In the genomic region with DNA sequence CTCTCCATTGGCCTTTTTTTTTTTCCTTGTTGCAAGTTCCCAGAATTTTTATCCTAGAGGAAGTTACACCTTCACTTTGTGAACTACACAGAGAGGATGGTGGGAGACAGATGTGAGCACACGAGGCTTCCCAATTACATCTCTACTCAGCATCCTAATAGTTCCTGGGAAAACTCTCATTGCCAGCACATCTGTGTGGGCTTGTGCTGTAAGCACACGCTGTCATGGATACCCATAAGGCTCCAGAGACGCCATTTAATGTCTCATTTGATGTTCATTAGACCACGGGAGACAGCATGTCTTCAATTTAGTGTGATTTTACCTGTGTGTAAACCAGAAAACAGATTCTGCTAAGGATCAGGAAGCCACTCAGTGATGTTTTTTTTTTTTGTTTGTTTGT, we compare ENCODE assay signal across 12 mouse cellular contexts.
"Had no signal": no experiment of that assay in that cellular context is flagged by ENCODE, and none has a peak within 500 bp of the region (broad histone marks: within the 10 kb centered on the region; RNA-seq: fewer than 3 reads in every experiment).

No protein-coding gene starts in this region.

- H3K27ac ChIP-seq: liver, embryonic 12.5 days; liver, embryonic 14.5 days; midbrain, embryonic 10.5 days; midbrain, embryonic 12.5 days had no signal

- H3K36me3 ChIP-seq: liver, embryonic 12.5 days; midbrain, embryonic 10.5 days; midbrain, embryonic 12.5 days had no signal

- H3K4me1 ChIP-seq: liver, embryonic 12.5 days; midbrain, embryonic 10.5 days; midbrain, embryonic 12.5 days had no signal

- H3K4me2 ChIP-seq: liver, embryonic 12.5 days; lung, embryonic 14.5 days; midbrain, embryonic 12.5 days had no signal

- DNase-seq: lung, adult 18-20 months; lung, embryonic 14.5 days; lung, postnatal 4 days; midbrain, embryonic 14.5 days; right cerebral cortex, postnatal 14 days; thymus, adult 18-20 months; thymus, postnatal 14 days; thymus, postnatal 36 days had no signal

- H3K27me3 ChIP-seq: liver, embryonic 12.5 days; midbrain, embryonic 12.5 days had no signal

- H3K9me3 ChIP-seq: midbrain, embryonic 10.5 days; midbrain, embryonic 12.5 days had no signal

- ATAC-seq: liver, embryonic 12.5 days had no signal

- H3K4me3 ChIP-seq: liver, embryonic 12.5 days; midbrain, embryonic 10.5 days; midbrain, embryonic 12.5 days had no signal

- H3K9ac ChIP-seq: liver, embryonic 12.5 days; liver, embryonic 14.5 days; lung, embryonic 14.5 days; midbrain, embryonic 12.5 days had no signal
